ENCODE assay signal across 16 mouse cellular contexts in genomic region chr3:89819897-89820296, GRCm38 (mm10). TPM values are rescaled to one million over a fixed set of nuclear protein-coding genes. Genes with fewer than 3 reads are reported as not detected.
A peak's percentile ranks its signal among the peaks of the same experiment; 100 is the strongest.
DNase-seq lines count a peak whose midpoint lies in the region; ATAC-seq lines count a peak whose summit lies in the region.
"Had no signal": no experiment of that assay in that cellular context is flagged by ENCODE, and none has a peak within 500 bp of the region (broad histone marks: within the 10 kb centered on the region; RNA-seq: fewer than 3 reads in every experiment).

No protein-coding gene starts in this region.

- H3K4me3 ChIP-seq in erythroblast, embryonic 14.5 days (replicated peaks), result peak overlapping the region; percentile 31
- H3K4me3 ChIP-seq: forebrain, embryonic 15.5 days; gastrocnemius, adult 2 months; hindbrain, embryonic 12.5 days had no signal

- peaks cover 36% of the 10 kb centered on the region for H3K4me1 ChIP-seq in erythroblast, embryonic 14.5 days (ENCODE audit: control insufficient read depth)
- H3K4me1 ChIP-seq: forebrain, embryonic 15.5 days; hindbrain, embryonic 12.5 days had no signal

- DNase-seq in 416B (ENCODE audit: low read depth), result peak; percentile 57
- DNase-seq in naive thymus-derived CD4-positive, alpha-beta T cell, adult 2 months (ENCODE audit: low read depth), result peak; percentile 66
- no peak for DNase-seq in left cerebral cortex, adult 11 months (ENCODE audit: low spot score)
- DNase-seq in right cerebral cortex, postnatal 10 days (ENCODE audit: low spot score in 2 of 2), result no peak
- DNase-seq in layer of hippocampus, postnatal 10 days (ENCODE audit: low spot score in 2 of 2), result no peak
- DNase-seq: adrenal gland, postnatal 14 days; cerebellum, adult 9-11 months; gastrocnemius, adult 2 months; kidney, postnatal 10 days; lung, adult 2 months had no signal

- H3K27me3 ChIP-seq in erythroblast, embryonic 14.5 days (ENCODE audit: control insufficient read depth), result peaks cover 30% of the 10 kb centered on the region
- H3K27me3 ChIP-seq: forebrain, embryonic 15.5 days had no signal

- no peak for ATAC-seq in erythroblast, adult 5-6 weeks (replicated peaks; ENCODE audit: low FRiP score, poor library complexity, severe bottlenecking)
- ATAC-seq in common myeloid progenitor, adult 5-6 weeks (replicated peaks; ENCODE audit: low read depth, poor library complexity, severe bottlenecking), result peak; percentile 67
- ATAC-seq: forebrain, embryonic 15.5 days; intestine, postnatal 0 days had no signal

- no peaks in the 10 kb centered on the region for H3K9me3 ChIP-seq in erythroblast, embryonic 14.5 days (ENCODE audit: control insufficient read depth, low read length)
- H3K9me3 ChIP-seq: forebrain, embryonic 15.5 days; hindbrain, embryonic 12.5 days had no signal

- no peaks in the 10 kb centered on the region for H3K36me3 ChIP-seq in erythroblast, embryonic 14.5 days (ENCODE audit: control insufficient read depth)
- H3K36me3 ChIP-seq: forebrain, embryonic 15.5 days; hindbrain, embryonic 12.5 days had no signal

RNA-seq across cellular contexts. Expression of gene She, which starts 11.3 kb away (rescaled TPM):
- 0.01 TPM in 1 of 2 replicates, not detected in the other for polyA plus RNA-seq in erythroblast, embryonic 14.5 days (2012)
- not detected in 2 replicates for total RNA-seq in erythroblast, adult 5-6 weeks (2015; ENCODE audit: low replicate concordance)
- 0.14 TPM in 1 of 2 replicates, not detected in the other for total RNA-seq in erythroblast, adult 5-6 weeks (2017; ENCODE audit: low replicate concordance)
- total RNA-seq in common myeloid progenitor, adult 5-6 weeks (2017), result 0.05 TPM in 1 of 2 replicates, not detected in the other
- total RNA-seq in layer of hippocampus, postnatal 10 days (2021), result 1 to 10 TPM; 4.0 to 4.2 TPM

RNA-seq across cellular contexts. Expression of gene Ube2q1, which starts 46.5 kb away (rescaled TPM):
- polyA plus RNA-seq in erythroblast, embryonic 14.5 days (2012), result 0.62 and 0.69 TPM in 2 replicates
- 21.5 and 25.1 TPM in 2 replicates for total RNA-seq in erythroblast, adult 5-6 weeks (2015; ENCODE audit: low replicate concordance)
- 14.2 and 30.1 TPM in 2 replicates for total RNA-seq in erythroblast, adult 5-6 weeks (2017; ENCODE audit: low replicate concordance)
- total RNA-seq in common myeloid progenitor, adult 5-6 weeks (2017), result 98.7 and 102 TPM in 2 replicates
- 10 to 100 TPM; 78.9 to 80.0 TPM for total RNA-seq in layer of hippocampus, postnatal 10 days (2021)

RNA-seq across cellular contexts. Expression of gene Chrnb2, which starts 55.5 kb away (rescaled TPM):
- 0.01 TPM in 2 replicates for polyA plus RNA-seq in erythroblast, embryonic 14.5 days (2012)
- total RNA-seq in erythroblast, adult 5-6 weeks (2015; ENCODE audit: low replicate concordance), result not detected in 2 replicates
- total RNA-seq in erythroblast, adult 5-6 weeks (2017; ENCODE audit: low replicate concordance), result 0.09 and 0.84 TPM in 2 replicates
- total RNA-seq in common myeloid progenitor, adult 5-6 weeks (2017), result 0.15 and 1.6 TPM in 2 replicates
- total RNA-seq in layer of hippocampus, postnatal 10 days (2021), result 10 to 100 TPM; 26.3 to 26.4 TPM

Comparison
In these comparisons a context has a peak if more than half of its experiments do, and no peak if none do; other contexts are left out.
1. DNase-seq: peak in 416B (single experiment) and naive thymus-derived CD4-positive, alpha-beta T cell, adult 2 months (single experiment); none in left cerebral cortex, adult 11 months (single experiment), right cerebral cortex, postnatal 10 days (0 of 2) and layer of hippocampus, postnatal 10 days (0 of 2).
2. RNA of gene Chrnb2, which starts 55.5 kb away (total RNA-seq): 26.3 to 26.4 TPM in layer of hippocampus, postnatal 10 days; 0.15 to 1.6 TPM in common myeloid progenitor, adult 5-6 weeks and 0.09 to 0.84 TPM in erythroblast, adult 5-6 weeks; every median in the first group is over 10 times any median in the second.